Mouse (Mus musculus): Measurements from ENCODE around the gene Arsj.

GRCm38 (mm10) chr3:126379252-126379651 is 15.8 kb downstream of the Arsj start:
- TF ChIP-seq CTCF (IDR thresholded peaks at IDR 0.05; ENCODE audit: insufficient read depth, low read length) (no peak), POLR2A (IDR thresholded peaks at IDR 0.05; ENCODE audit: borderline replicate concordance, extremely low read depth, low read depth, low read length) (no peak)

Data from lung, adult 2 months (tissue).